Mouse (Mus musculus): Measurements from ENCODE around the gene Entpd1.

GRCm38 (mm10) chr19:40760071-40760470 lies 147.9 kb downstream of the Entpd1 start:
- TF ChIP-seq CTCF (IDR thresholded peaks at IDR 0.05; ENCODE audit: borderline replicate concordance, control insufficient read depth, extremely low read depth, insufficient read depth, low read length, poor library complexity) (no peak), POLR2A (IDR thresholded peaks at IDR 0.05; ENCODE audit: control insufficient read depth, extremely low read depth, insufficient read depth, low read length, poor library complexity) (no peak)
